Mouse (Mus musculus) kidney, adult 2 months (tissue): ENCODE measurements around the gene Celf2. TPM values are rescaled to one million over a fixed set of nuclear protein-coding genes. Genes with fewer than 3 reads are reported as not detected.

Experiments used
- DNase-seq: peaks from one replicate; pipeline ENCODE4 v3.0.0; 2021
- H3K27ac ChIP-seq: fragments of 200-500 bp; 2 replicates; pipeline ENCODE4 v1.5.1; 2012; ENCODE audit warnings: low read depth, low read length, control low read depth, inconsistent platforms; ENCODE audit not compliant: insufficient read depth
- H3K27me3 ChIP-seq: fragments of 200-500 bp; replicated peaks from 2 replicates; pipeline ENCODE4 v1.6.1; 2012; ENCODE audit warnings: mild to moderate bottlenecking, moderate library complexity, low read length, inconsistent platforms; ENCODE audit not compliant: control insufficient read depth, insufficient read depth
- H3K36me3 ChIP-seq: fragments of 200-500 bp; 2 replicates; pipeline ENCODE4 v1.6.1; 2012; ENCODE audit warnings: mild to moderate bottlenecking, moderate library complexity, low read length, inconsistent platforms; ENCODE audit not compliant: control insufficient read depth, insufficient read depth
- H3K4me1 ChIP-seq: fragments of 200-500 bp; 2 replicates; pipeline ENCODE4 v1.6.1; 2011; ENCODE audit warnings: low read length; ENCODE audit not compliant: control insufficient read depth, insufficient read depth
- H3K4me3 ChIP-seq: fragments of 200-500 bp; 2 replicates; pipeline ENCODE4 v1.5.1; 2011; ENCODE audit warnings: mild to moderate bottlenecking, low read depth, low read length, control low read depth; ENCODE audit not compliant: insufficient read depth
- CTCF ChIP-seq: fragments of 200-500 bp; conservative IDR thresholded peaks from 2 replicates; pipeline ENCODE4 v1.5.1; 2011; ENCODE audit warnings: low read depth, mild to moderate bottlenecking, control low read depth, low read length, moderate library complexity, mixed read lengths; ENCODE audit not compliant: insufficient read depth, insufficient read length
- POLR2A ChIP-seq: fragments of 200-500 bp; IDR thresholded peaks from one replicate; pipeline ENCODE4 v1.6.1; 2011; ENCODE audit warnings: low read depth, low read length, control low read depth
- WGBS: fragments of 180-500 bp; shearing (Covaris S2); methylation state at CpG from one replicate; pipeline ENCODE4 v1.1.7; 2018; 5-methylcytosine and 5-hydroxymethylcytosine counted together
- polyA plus RNA-seq: library from polyadenylated mRNA; depleted of rRNA; stranded (reverse); fragments of >200 nt; gene quantifications from 2 replicates; pipeline ENCODE4 v1.2.3, GENCODE M21; 2012

The Celf2 gene
- polyA plus RNA-seq, 1 experiment = 11.5 TPM

DNA sequence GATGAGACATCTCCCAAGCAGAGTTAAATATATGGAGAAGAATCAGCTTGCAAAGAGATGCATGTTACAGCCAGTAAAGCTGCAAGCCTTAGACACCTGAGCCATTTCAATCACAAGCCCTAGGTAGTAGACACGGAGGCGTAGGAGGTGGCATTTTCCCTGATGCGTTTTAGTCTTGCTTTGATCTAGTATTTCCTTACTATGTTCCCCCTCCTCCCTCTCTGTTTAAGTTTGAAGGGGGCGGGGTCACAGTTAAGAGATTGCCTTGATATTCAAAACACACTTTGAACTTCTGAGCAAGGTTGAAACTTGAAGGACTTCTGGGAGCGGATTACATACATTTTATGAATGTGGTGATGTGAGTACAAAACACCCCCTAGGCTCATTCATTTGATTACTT, 887.3 kb downstream of the Celf2 start:
- Histone ChIP-seq H3K27ac (no peak overlapping the region), H3K4me3 (no peak overlapping the region), H3K4me1 (no peaks in the 10 kb centered on the region), H3K27me3 (no peaks in the 10 kb centered on the region), H3K36me3 (no peaks in the 10 kb centered on the region)
- TF ChIP-seq POLR2A = no peak
- no peak for TF ChIP-seq CTCF
- DNase-seq = no peak
- 59% methylated on average over 5 of the region's 5 CpGs for WGBS

DNA sequence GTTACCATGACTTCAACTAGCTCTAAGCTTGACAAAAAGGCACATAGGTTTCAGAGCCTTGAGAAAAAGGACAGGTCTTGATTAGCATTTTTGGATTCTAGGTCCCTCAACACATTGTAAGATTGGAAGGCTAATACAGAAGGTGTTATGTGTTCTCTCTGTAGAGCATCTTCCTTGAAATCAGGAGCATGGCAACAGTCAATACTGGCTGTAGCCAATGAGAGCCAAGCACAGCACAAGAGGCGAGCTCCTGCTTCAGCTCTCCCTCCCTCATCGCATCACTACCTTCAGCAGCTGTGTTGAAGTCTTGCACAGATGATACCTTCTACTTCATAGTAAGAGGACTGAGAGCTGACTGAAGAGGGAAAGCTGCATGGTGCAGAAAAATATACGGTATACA, 890.5 kb downstream of the Celf2 start:
- no peaks in the 10 kb centered on the region for H3K27me3 ChIP-seq
- H3K27ac ChIP-seq = no peak overlapping the region
- H3K4me3 ChIP-seq = no peak overlapping the region
- DNase-seq = no peak
- no peak for TF ChIP-seq POLR2A
- TF ChIP-seq CTCF = no peak
- WGBS = 87% methylated on average over 3 of the region's 3 CpGs
- H3K36me3 ChIP-seq = no peaks in the 10 kb centered on the region
- no peaks in the 10 kb centered on the region for H3K4me1 ChIP-seq

GRCm38 (mm10) chr2:6618450-6618849, 890.9 kb downstream of the Celf2 start:
- Histone ChIP-seq H3K4me3 (no peak overlapping the region), H3K4me1 (no peaks in the 10 kb centered on the region), H3K27ac (no peak overlapping the region), H3K36me3 (no peaks in the 10 kb centered on the region), H3K27me3 (no peaks in the 10 kb centered on the region)
- DNase-seq = no peak
- TF ChIP-seq CTCF = no peak
- no peak for TF ChIP-seq POLR2A
- WGBS = 92% methylated on average over 1 of the region's 1 CpGs

DNA sequence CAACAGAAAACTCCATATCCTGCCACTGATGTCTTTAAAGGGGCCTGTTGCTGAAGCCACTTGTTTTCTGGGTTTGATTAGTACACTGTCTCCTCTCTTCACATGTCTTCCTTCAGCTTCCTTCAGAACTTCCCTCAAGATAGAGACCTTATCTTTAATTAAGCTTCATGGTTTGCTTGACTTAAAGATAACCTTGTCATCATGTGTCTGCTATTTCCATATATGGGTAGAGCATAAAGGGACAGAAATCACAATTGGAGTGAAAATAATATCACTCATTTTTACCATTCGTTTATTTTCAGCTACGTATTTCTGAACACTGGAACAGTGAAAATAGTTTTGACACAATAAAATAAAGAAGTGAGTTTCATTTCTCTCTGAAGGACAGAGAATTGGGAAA, 905.0 kb downstream of the Celf2 start:
- 97% methylated on average over 2 of the region's 2 CpGs for WGBS

GRCm38 (mm10) chr2:6603880-6604279, 905.5 kb downstream of the Celf2 start:
- Histone ChIP-seq H3K36me3 (no peaks in the 10 kb centered on the region), H3K27ac (no peak overlapping the region), H3K4me3 (no peak overlapping the region), H3K27me3 (no peaks in the 10 kb centered on the region; the same call in 1 of the 2 replicates), H3K4me1 (no peaks in the 10 kb centered on the region)
- TF ChIP-seq POLR2A (no peak), CTCF (no peak)
- WGBS = 86% methylated on average over 6 of the region's 6 CpGs
- DNase-seq = no peak

More for the DNA sequence above, 905.0 kb downstream of the Celf2 start:
- H3K4me1 ChIP-seq = no peaks in the 10 kb centered on the region
- DNase-seq = no peak
- H3K27me3 ChIP-seq = no peaks in the 10 kb centered on the region; the same call in 1 of the 2 replicates
- no peak overlapping the region for H3K27ac ChIP-seq
- H3K36me3 ChIP-seq = no peaks in the 10 kb centered on the region
- TF ChIP-seq POLR2A = no peak
- no peak overlapping the region for H3K4me3 ChIP-seq

DNA sequence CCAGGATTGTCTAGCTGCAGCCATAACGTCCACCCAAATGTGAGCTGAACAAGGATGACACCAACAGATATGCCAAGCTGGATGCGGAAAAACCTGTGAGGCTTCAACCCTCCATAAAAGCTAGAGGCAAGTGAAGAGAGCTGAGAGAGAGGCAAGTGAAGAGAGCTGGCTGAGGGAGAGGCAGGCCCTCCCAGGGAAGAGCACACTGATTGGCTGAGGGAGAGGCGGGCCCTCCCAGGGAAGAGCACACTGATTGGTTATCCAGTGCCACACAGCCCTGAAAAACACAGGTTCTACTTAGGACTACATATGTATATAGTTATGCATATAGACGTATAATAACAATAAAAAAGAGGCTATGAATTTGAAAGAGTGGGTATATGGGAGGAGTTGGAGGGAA, 907.2 kb downstream of the Celf2 start:
- Histone ChIP-seq H3K27ac (no peak overlapping the region), H3K36me3 (no peaks in the 10 kb centered on the region), H3K27me3 (no peaks in the 10 kb centered on the region), H3K4me1 (no peaks in the 10 kb centered on the region), H3K4me3 (no peak overlapping the region)
- no peak for DNase-seq
- 91% methylated on average over 4 of the region's 4 CpGs for WGBS
- TF ChIP-seq POLR2A (no peak), CTCF (no peak)

DNA sequence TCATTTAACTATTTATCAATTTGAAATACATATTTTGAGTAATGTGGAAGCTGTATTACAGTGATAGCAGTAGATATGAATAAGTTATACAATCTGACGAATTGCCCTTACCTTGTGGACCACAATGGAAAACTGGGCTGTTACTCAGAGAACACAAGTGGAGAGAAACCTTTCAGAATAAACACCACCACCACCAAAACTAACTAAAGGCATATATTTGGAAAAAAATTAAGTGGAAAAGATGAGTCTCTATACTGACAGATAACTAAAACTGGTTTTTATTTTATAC, 910.5 kb downstream of the Celf2 start:
- Histone ChIP-seq H3K27me3 (no peaks in the 10 kb centered on the region), H3K4me1 (no peaks in the 10 kb centered on the region), H3K27ac (no peak overlapping the region), H3K36me3 (no peaks in the 10 kb centered on the region), H3K4me3 (no peak overlapping the region)
- WGBS = 96% methylated on average over 1 of the region's 1 CpGs
- TF ChIP-seq CTCF (no peak), POLR2A (no peak)
- no peak for DNase-seq

DNA sequence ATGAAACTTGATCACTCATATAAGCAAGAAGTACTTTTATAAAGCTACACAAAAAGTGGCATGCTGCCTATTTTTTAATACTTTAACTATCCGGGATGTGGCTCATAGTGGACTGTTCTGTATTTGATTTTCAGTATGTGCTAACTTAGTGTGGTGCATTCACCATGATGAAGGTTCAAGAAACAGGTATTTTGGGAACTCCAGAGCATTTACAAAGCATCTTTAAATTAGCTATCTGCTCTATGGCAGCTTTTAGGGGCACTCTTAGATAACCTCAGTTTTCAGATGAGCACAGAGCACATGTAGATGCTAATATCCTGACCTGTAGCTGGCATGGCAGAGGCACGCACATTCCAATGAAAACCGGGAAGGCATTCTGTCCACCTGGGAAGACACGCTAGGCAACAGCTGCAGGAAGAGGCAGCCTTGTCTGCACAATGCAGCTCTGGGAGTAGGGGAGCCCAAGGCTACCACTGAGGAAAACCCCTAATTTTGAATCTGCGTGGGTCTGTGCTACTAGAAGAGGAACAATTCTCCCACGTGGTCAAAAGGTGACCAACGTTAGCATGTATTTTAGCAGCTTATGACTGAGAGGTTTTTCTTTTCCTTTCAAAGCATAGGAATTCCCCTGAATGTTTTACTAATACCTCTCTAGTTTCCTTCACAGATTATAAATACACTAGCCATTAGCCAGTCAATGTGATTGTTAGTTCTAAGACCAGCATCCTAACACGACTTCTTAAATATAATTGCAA, 911.1 kb downstream of the Celf2 start:
- no peak overlapping the region for H3K27ac ChIP-seq
- TF ChIP-seq POLR2A = no peak
- no peak for TF ChIP-seq CTCF
- whole genome bisulfite sequencing = 89% methylated on average over 8 of the region's 8 CpGs

More for the DNA sequence above, 911.1 kb downstream of the Celf2 start:
- no peaks in the 10 kb centered on the region for H3K27me3 ChIP-seq
- no peak overlapping the region for H3K4me3 ChIP-seq
- H3K36me3 ChIP-seq = no peaks in the 10 kb centered on the region
- H3K4me1 ChIP-seq = no peaks in the 10 kb centered on the region
- DNase-seq = no peak
